ENCODE assay signal across 12 mouse cellular contexts in genomic region chr2:103439071-103439622, GRCm38 (mm10). TPM values are rescaled to one million over a fixed set of nuclear protein-coding genes. Genes with fewer than 3 reads are reported as not detected.
A peak's percentile ranks its signal among the peaks of the same experiment; 100 is the strongest.
DNase-seq lines count a peak whose midpoint lies in the region; ATAC-seq lines count a peak whose summit lies in the region.
"Had no signal": no experiment of that assay in that cellular context is flagged by ENCODE, and none has a peak within 500 bp of the region (broad histone marks: within the 10 kb centered on the region; RNA-seq: fewer than 3 reads in every experiment).

No protein-coding gene starts in this region.

- peak; percentile 58; the same call in 1 of the 2 replicates for ATAC-seq in forebrain, embryonic 12.5 days (ENCODE audit: low FRiP score)
- peak; percentile 33; the same call in 1 of the 2 replicates for ATAC-seq in hindbrain, embryonic 13.5 days (ENCODE audit: low FRiP score)
- no peak for ATAC-seq in hindbrain, embryonic 11.5 days (ENCODE audit: low FRiP score)
- ATAC-seq in neural tube, embryonic 14.5 days (ENCODE audit: low read depth), result no peak
- ATAC-seq in neural tube, embryonic 15.5 days (ENCODE audit: low FRiP score), result no peak

- H3K9me3 ChIP-seq in forebrain, embryonic 12.5 days, result no peaks in the 10 kb centered on the region
- no peaks in the 10 kb centered on the region for H3K9me3 ChIP-seq in forebrain, embryonic 10.5 days
- no peaks in the 10 kb centered on the region for H3K9me3 ChIP-seq in hindbrain, embryonic 13.5 days
- H3K9me3 ChIP-seq in hindbrain, embryonic 11.5 days (ENCODE audit: control insufficient read depth, low read length), result no peaks in the 10 kb centered on the region
- H3K9me3 ChIP-seq in neural tube, embryonic 14.5 days (ENCODE audit: control insufficient read depth, low read length), result no peaks in the 10 kb centered on the region
- H3K9me3 ChIP-seq in neural tube, embryonic 15.5 days (replicated peaks), result no peaks in the 10 kb centered on the region
- H3K9me3 ChIP-seq: embryonic facial prominence, embryonic 13.5 days; liver, embryonic 12.5 days had no signal

- H3K4me3 ChIP-seq in forebrain, embryonic 12.5 days (replicated peaks), result no peak overlapping the region
- no peak overlapping the region for H3K4me3 ChIP-seq in forebrain, embryonic 10.5 days
- H3K4me3 ChIP-seq in hindbrain, embryonic 13.5 days, result no peak overlapping the region; the same call in 1 of the 2 replicates
- H3K4me3 ChIP-seq in hindbrain, embryonic 11.5 days (ENCODE audit: low read depth, low read length), result no peak overlapping the region
- H3K4me3 ChIP-seq in neural tube, embryonic 14.5 days (ENCODE audit: low read depth, low read length), result no peak overlapping the region
- no peak overlapping the region for H3K4me3 ChIP-seq in neural tube, embryonic 15.5 days (replicated peaks)
- H3K4me3 ChIP-seq: liver, embryonic 12.5 days had no signal

- no peaks in the 10 kb centered on the region for H3K36me3 ChIP-seq in forebrain, embryonic 12.5 days (replicated peaks)
- no peaks in the 10 kb centered on the region for H3K36me3 ChIP-seq in forebrain, embryonic 10.5 days (replicated peaks)
- no peaks in the 10 kb centered on the region for H3K36me3 ChIP-seq in hindbrain, embryonic 13.5 days
- no peaks in the 10 kb centered on the region for H3K36me3 ChIP-seq in hindbrain, embryonic 11.5 days (ENCODE audit: control insufficient read depth, insufficient read depth, low read length)
- no peaks in the 10 kb centered on the region for H3K36me3 ChIP-seq in neural tube, embryonic 14.5 days (ENCODE audit: control insufficient read depth, insufficient read depth, low read length)
- H3K36me3 ChIP-seq in neural tube, embryonic 15.5 days, result no peaks in the 10 kb centered on the region
- H3K36me3 ChIP-seq: embryonic facial prominence, embryonic 13.5 days; liver, embryonic 12.5 days had no signal

- H3K27ac ChIP-seq in forebrain, embryonic 12.5 days, result no peak overlapping the region
- H3K27ac ChIP-seq in forebrain, embryonic 10.5 days, result no peak overlapping the region
- H3K27ac ChIP-seq in hindbrain, embryonic 13.5 days, result no peak overlapping the region
- no peak overlapping the region for H3K27ac ChIP-seq in hindbrain, embryonic 11.5 days (ENCODE audit: low read depth, low read length)
- H3K27ac ChIP-seq in neural tube, embryonic 14.5 days (ENCODE audit: low read depth, low read length), result no peak overlapping the region
- no peak overlapping the region for H3K27ac ChIP-seq in neural tube, embryonic 15.5 days (replicated peaks)
- H3K27ac ChIP-seq: embryonic facial prominence, embryonic 13.5 days; hindbrain, postnatal 0 days; liver, embryonic 12.5 days; stomach, postnatal 0 days had no signal

- no peaks in the 10 kb centered on the region for H3K27me3 ChIP-seq in forebrain, embryonic 12.5 days
- peaks cover 7% of the 10 kb centered on the region for H3K27me3 ChIP-seq in forebrain, embryonic 10.5 days (ENCODE audit: poor library complexity, severe bottlenecking)
- H3K27me3 ChIP-seq in hindbrain, embryonic 13.5 days, result no peaks in the 10 kb centered on the region
- no peaks in the 10 kb centered on the region for H3K27me3 ChIP-seq in hindbrain, embryonic 11.5 days (ENCODE audit: control insufficient read depth, insufficient read depth, low read length)
- H3K27me3 ChIP-seq in neural tube, embryonic 14.5 days (ENCODE audit: control insufficient read depth, insufficient read depth, low read length), result no peaks in the 10 kb centered on the region
- no peaks in the 10 kb centered on the region for H3K27me3 ChIP-seq in neural tube, embryonic 15.5 days (replicated peaks)
- H3K27me3 ChIP-seq: embryonic facial prominence, embryonic 13.5 days; liver, embryonic 12.5 days had no signal

- WGBS in forebrain, embryonic 12.5 days, result 92% methylated on average over 11 of the region's 11 CpGs
- 92% methylated on average over 11 of the region's 11 CpGs for WGBS in forebrain, embryonic 10.5 days
- WGBS in hindbrain, embryonic 13.5 days, result 90% methylated on average over 11 of the region's 11 CpGs
- 87% methylated on average over 11 of the region's 11 CpGs for WGBS in hindbrain, embryonic 11.5 days
- WGBS in neural tube, embryonic 14.5 days, result 94% methylated on average over 11 of the region's 11 CpGs
- WGBS in neural tube, embryonic 15.5 days, result 93% methylated on average over 11 of the region's 11 CpGs

- no peaks in the 10 kb centered on the region for H3K4me1 ChIP-seq in forebrain, embryonic 12.5 days
- H3K4me1 ChIP-seq in forebrain, embryonic 10.5 days, result peaks cover 7% of the 10 kb centered on the region; the same call in 1 of the 2 replicates
- no peaks in the 10 kb centered on the region; the same call in 1 of the 2 replicates for H3K4me1 ChIP-seq in hindbrain, embryonic 13.5 days (replicated peaks)
- no peaks in the 10 kb centered on the region for H3K4me1 ChIP-seq in hindbrain, embryonic 11.5 days (replicated peaks; ENCODE audit: control insufficient read depth, insufficient read depth, low read length)
- H3K4me1 ChIP-seq in neural tube, embryonic 14.5 days (ENCODE audit: control insufficient read depth, insufficient read depth, low read length), result no peaks in the 10 kb centered on the region
- peaks cover 14% of the 10 kb centered on the region; the same call in 1 of the 2 replicates for H3K4me1 ChIP-seq in neural tube, embryonic 15.5 days

- no peak for DNase-seq in forebrain, embryonic 10.5 days (ENCODE audit: extremely low spot score, low spot score)
- no peak for DNase-seq in hindbrain, embryonic 11.5 days (ENCODE audit: low spot score)
- DNase-seq in kidney, adult 18-20 months, result no peak
- no peak for DNase-seq in kidney, adult 8-10 months

- no peak overlapping the region for H3K4me2 ChIP-seq in forebrain, embryonic 12.5 days
- H3K4me2 ChIP-seq in hindbrain, embryonic 13.5 days, result no peak overlapping the region
- no peak overlapping the region for H3K4me2 ChIP-seq in hindbrain, embryonic 11.5 days (replicated peaks; ENCODE audit: low read depth, low read length)
- 0 out of 2 replicates have a peak overlapping the region, but pooled peaks have one; percentile 31 for H3K4me2 ChIP-seq in neural tube, embryonic 14.5 days (ENCODE audit: low read depth, low read length)
- no peak overlapping the region for H3K4me2 ChIP-seq in neural tube, embryonic 15.5 days

- no peak overlapping the region for H3K9ac ChIP-seq in forebrain, embryonic 12.5 days
- no peak overlapping the region; the same call in 1 of the 2 replicates for H3K9ac ChIP-seq in hindbrain, embryonic 13.5 days
- H3K9ac ChIP-seq in hindbrain, embryonic 11.5 days (ENCODE audit: low read depth, low read length), result no peak overlapping the region; the same call in 1 of the 2 replicates
- no peak overlapping the region for H3K9ac ChIP-seq in neural tube, embryonic 14.5 days (replicated peaks; ENCODE audit: low read depth, low read length)
- H3K9ac ChIP-seq in neural tube, embryonic 15.5 days (replicated peaks), result no peak overlapping the region
- H3K9ac ChIP-seq: liver, embryonic 12.5 days had no signal

RNA-seq across cellular contexts. Expression of gene Elf5, which starts 27.7 kb away (rescaled TPM):
- 0.60 TPM in 2 replicates for polyA plus RNA-seq in forebrain, embryonic 12.5 days (2016; fragmentation: Nextera tagmentation; extraction: Ambion mirVana)
- 0.07 TPM in 1 of 2 replicates, not detected in the other for polyA plus RNA-seq in forebrain, embryonic 10.5 days (2016; fragmentation: Nextera tagmentation; extraction: Ambion mirVana)
- not detected in 2 replicates for polyA plus RNA-seq in hindbrain, embryonic 13.5 days (2015; fragmentation: Nextera tagmentation; extraction: Ambion mirVana)
- not detected in 2 replicates for polyA plus RNA-seq in hindbrain, embryonic 11.5 days (2014; fragmentation: Nextera tagmentation; extraction: Ambion mirVana)
- polyA plus RNA-seq in neural tube, embryonic 14.5 days (2014; fragmentation: Nextera tagmentation; extraction: Ambion mirVana), result not detected in 2 replicates
- not detected in 2 replicates for polyA plus RNA-seq in neural tube, embryonic 15.5 days (2015; fragmentation: Nextera tagmentation; extraction: Ambion mirVana)
- polyA plus RNA-seq: hindbrain, postnatal 0 days; liver, embryonic 12.5 days had no signal

RNA-seq across cellular contexts. Expression of gene Cat, which starts 45.8 kb away (rescaled TPM):
- 93.8 and 103 TPM in 2 replicates for polyA plus RNA-seq in forebrain, embryonic 12.5 days (2016; fragmentation: Nextera tagmentation; extraction: Ambion mirVana)
- polyA plus RNA-seq in forebrain, embryonic 10.5 days (2016; fragmentation: Nextera tagmentation; extraction: Ambion mirVana), result 96.7 and 98.2 TPM in 2 replicates
- 74.1 and 77.8 TPM in 2 replicates for polyA plus RNA-seq in hindbrain, embryonic 13.5 days (2015; fragmentation: Nextera tagmentation; extraction: Ambion mirVana)
- polyA plus RNA-seq in hindbrain, embryonic 11.5 days (2014; fragmentation: Nextera tagmentation; extraction: Ambion mirVana), result 139 and 140 TPM in 2 replicates
- 104 and 113 TPM in 2 replicates for polyA plus RNA-seq in neural tube, embryonic 14.5 days (2014; fragmentation: Nextera tagmentation; extraction: Ambion mirVana)
- 81.2 and 94.1 TPM in 2 replicates for polyA plus RNA-seq in neural tube, embryonic 15.5 days (2015; fragmentation: Nextera tagmentation; extraction: Ambion mirVana)

Comparison
In these comparisons a context has a peak if more than half of its experiments do, and no peak if none do; other contexts are left out.
1. ATAC-seq: peak in forebrain, embryonic 12.5 days (single experiment) and hindbrain, embryonic 13.5 days (single experiment); none in hindbrain, embryonic 11.5 days (single experiment), neural tube, embryonic 14.5 days (single experiment) and neural tube, embryonic 15.5 days (single experiment).